Mouse (Mus musculus): ENCODE results near the gene Ranbp3l.
A peak's percentile ranks its signal among the peaks of the same experiment; 100 is the strongest.
"Not testable (repeated sequence)": the region's sequence is repeated elsewhere in the genome, so short reads cannot be mapped to it uniquely, and the experiment has no call there.

The Ranbp3l gene

GRCm38 (mm10) chr15:8967573-8968228, at the start of gene Ranbp3l:
Ranbp3l (plus strand) TSS chr15:8967949.
- DNase-seq (ENCODE audit: low read depth, low spot score), result no peak

- DNase-seq (ENCODE audit: low read depth, low spot score), result peak; percentile 55
Observed at GRCm38 (mm10) chr15:8930061-8930460, 37.7 kb upstream of the Ranbp3l start.

DNA sequence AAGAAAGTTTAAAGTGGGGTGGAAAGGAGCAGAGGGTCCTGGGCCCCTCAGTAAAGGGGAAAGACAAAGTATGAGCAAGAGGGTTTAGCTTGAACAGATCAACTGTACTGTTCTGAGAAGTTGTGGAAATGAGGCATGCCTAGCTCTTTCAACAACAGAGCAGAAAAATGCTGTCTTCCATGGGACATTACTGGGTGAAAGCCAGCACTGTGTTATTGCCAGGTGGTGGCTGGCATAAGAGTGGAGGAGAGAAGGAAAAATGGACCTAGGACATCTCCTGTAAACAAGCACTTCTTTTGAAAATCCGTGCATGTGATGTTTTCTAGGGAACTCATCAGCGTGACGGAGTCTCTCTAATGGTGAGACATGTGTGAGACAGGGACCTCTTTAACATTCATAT, 30.8 kb upstream of the Ranbp3l start:
- DNase-seq (ENCODE audit: low read depth, low spot score), result peak; percentile 32

GRCm38 (mm10) chr15:8940861-8941260, 26.9 kb upstream of the Ranbp3l start:
- DNase-seq (ENCODE audit: low read depth, low spot score), result peak; percentile 88

GRCm38 (mm10) chr15:8950856-8951255, 16.9 kb upstream of the Ranbp3l start:
- DNase-seq (ENCODE audit: low read depth, low spot score), result peak; percentile 79

- peak; percentile 99 for DNase-seq (ENCODE audit: low read depth, low spot score)
Observed at GRCm38 (mm10) chr15:8963323-8963722, 4.4 kb upstream of the Ranbp3l start.

DNA sequence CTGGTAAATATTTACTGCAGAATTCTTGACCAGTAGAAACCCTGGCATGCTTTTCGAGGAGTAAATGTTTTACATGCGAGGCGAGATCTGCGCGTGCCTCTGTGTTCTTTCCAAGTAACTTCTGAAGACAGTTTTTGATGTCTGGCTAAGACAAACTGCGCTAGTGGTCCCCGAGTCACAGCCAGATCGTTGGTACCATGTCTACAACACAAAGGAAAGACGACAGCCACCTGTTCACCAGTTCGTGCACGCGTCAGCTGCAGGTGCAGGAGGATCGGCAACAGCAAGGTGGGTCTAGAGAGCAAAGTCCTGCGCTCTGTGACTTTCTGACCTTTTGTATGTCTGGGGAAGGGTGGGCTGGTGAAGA, 463 bp downstream of the Ranbp3l start:
- DNase-seq (ENCODE audit: low read depth, low spot score), result no peak

DNA sequence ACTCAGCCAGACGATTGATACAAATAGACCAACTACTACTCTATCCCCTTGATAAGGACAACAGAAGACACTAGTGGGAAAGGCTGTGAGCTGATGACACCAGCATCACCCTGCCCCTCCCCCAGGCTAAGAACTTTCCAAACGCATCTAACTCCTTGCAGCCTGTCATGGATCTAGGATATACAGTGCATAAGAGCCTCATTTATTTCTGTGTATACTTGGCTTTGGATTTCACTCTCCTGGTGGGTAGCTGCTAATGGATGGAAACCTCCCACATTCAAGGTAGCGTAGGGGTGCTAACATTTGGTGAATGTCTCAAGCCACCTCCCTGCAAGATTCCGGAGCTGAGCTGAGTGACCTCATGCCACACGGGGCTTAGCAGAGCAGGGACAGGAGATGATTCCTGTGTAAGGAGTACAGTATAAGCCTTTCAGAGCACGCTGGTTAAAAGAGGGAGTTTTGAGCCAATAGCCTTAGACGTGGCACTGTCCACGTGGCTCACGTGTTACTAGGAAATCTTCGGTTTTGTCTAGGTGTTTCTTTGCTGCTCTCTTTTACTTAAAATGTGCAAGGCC, 1.4 kb downstream of the Ranbp3l start:
- no peak for DNase-seq (ENCODE audit: low read depth, low spot score)

DNA sequence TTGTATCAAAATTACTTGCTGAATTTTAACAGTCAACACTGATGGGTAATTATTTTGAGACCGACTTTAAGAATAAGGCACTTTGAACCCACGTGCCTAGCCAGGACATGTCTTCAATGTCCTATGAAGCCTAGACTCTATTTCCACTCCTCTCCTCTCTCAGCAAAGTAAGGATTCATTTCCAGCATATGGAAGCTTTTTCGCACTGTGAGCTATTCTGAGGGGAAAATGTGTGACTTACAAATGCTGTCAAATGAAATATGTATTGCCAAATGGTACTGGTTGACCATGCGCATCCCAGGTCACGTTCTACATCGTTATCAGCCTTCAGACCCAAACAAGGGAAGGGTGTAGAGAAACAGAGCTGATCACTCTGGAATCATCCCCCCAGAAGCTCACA, 23.5 kb downstream of the Ranbp3l start:
- DNase-seq (ENCODE audit: low read depth, low spot score), result no peak

DNA sequence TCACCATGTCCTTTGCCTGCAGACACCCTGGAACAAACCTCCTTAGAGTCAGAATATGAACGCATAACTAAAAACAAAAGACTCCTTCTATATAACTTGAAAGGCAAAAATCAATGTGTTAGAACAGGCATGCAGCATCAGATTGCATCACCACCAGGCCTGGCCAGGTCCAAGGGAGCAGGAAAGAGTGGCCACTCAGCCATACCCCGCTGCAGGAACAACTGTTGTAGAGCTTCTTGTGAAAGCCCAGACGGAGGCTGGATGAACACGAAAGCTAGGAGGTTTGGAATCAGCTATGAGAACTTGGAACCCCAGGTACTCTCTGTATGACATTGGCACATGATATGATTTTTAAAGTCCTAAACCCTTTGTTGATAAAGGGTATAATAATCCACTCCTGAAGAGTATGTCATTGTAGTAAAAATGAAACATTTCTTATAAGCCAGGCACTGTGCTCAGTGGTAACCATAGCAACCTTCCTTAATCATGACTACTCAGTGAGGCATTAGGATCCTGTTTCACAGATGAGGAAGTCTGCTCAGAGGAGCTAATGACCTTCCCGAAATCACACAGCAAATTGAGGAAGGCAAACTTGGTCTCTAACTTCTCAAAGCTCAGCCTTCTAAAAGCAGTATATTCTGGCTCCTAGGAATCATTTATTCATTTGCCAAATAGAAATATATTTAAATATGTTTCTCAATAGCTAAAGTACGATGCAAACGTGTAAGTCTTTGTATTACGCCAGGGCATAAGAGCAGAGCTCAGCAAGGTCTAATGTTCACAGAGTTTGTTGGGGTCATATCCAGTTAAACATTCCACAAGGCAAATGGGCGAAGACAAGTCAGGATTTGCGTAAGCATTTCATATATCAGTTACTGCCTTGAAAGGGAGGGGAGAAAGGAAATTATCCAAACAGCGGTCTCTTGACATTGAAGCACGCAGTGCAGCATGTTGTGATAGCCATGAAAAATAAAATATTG, 24.4 kb downstream of the Ranbp3l start:
- peak; percentile 63 for DNase-seq (ENCODE audit: low read depth, low spot score)

DNA sequence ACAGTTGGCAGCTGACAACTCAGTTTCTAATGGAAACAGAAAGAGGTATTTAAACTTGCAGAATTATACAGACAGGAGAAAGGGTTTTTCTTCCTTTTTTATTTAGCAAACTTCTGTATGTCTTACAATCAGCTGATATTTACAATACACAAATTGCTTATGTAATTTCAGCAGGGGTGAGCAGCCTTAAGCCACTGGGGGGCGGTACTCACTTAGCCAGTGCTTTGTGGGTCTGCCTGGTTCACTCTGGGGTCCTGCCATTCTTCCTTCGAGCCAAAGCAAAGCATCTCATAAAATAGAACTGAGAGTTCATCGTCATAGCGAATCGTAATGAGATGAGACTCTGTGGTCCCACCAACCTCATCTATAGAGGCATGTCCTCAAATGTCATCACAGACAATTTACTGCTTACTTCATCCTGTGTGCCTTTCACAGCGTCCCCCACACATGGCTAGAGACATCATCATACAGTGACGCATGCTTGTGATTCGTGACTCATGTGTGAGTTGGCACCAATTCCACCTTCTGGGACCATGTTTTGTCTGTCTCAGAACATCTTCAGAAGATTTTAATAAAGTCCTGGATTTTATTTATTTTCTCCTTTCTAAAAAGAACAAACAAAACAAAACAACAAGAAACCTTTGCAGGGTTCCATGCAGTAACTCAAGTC, 27.0 kb downstream of the Ranbp3l start:
- peak; percentile 97 for DNase-seq (ENCODE audit: low read depth, low spot score)

DNA sequence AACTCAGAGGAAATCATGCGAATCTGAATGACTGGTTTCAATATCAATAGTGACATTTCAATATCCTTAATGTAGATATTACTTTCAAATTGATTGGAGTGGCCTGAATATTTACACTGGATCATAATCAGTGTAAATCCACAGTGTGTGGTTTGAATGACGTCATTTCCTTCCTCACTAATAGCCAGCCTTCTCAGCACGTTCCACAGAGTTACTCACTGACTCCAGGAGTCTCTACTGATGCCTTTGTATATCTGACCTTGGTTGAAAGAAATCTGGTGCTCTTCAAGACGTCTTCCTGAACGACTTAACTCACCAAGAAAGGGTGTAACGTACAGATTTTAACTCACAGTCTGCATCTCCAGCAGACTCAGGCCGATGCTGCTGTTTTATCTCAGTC, 27.7 kb downstream of the Ranbp3l start:
- DNase-seq (ENCODE audit: low read depth, low spot score), result peak; percentile 72

GRCm38 (mm10) chr15:9002762-9003161, 35.0 kb downstream of the Ranbp3l start:
- DNase-seq (ENCODE audit: low read depth, low spot score), result no peak

DNA sequence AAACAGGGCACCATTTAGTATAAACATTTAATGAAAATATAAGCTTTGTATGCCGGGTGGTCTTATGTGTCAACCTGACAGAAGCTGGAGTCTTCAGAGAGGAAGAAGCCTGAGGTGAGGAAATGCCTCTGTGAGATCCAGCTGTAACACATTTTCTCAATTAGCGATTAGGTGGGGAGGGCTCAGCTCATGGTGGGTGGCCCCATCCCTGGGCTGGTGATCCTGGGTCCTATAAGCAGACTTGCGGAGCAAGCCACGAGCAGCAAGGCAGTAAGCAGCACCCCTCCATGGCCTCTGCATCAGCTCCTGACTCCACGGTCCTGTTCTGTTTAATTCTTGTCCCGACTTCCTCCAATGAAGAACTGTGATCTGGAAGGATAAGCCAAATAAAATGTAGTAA, 41.4 kb downstream of the Ranbp3l start:
- DNase-seq (ENCODE audit: low read depth, low spot score), result no peak

DNA sequence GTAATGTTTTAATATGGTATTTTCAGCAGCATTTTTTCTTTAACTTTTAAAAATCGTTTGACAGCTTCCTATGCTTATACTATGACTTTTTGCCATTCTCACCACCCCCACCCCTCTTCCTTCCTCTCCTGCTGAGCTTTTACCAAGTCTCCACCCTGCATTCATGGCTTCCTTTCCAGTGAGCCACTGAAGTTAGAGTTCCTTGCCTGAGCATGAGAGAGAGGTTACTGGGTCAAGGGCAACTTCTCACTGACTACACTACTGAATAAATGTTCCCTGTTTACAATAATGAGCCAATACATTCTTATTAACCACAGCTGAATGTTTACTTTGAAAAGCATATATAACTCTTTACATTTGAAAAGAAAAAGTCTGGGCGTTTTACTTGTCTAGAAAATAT, 46.8 kb downstream of the Ranbp3l start:
- peak; percentile 35 for DNase-seq (ENCODE audit: low read depth, low spot score)

DNA sequence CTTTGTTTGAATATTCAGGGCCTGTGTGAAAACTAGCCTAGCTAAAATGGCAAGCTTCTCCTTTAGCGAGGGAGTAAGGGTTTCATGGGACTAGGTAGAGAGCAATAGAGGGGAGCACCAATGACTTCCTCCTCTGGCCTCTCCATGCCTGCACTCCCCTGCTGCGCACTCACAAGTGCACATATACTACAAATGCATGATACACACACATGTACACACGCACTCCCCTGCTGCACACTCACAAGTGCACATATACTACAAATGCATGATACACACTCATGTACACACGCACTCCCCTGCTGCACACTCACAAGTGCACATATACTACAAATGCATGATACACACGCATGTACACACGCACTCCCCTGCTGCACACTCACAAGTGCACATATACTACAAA, 47.7 kb downstream of the Ranbp3l start:
- not testable (repeated sequence) for DNase-seq (ENCODE audit: low read depth, low spot score)

DNA sequence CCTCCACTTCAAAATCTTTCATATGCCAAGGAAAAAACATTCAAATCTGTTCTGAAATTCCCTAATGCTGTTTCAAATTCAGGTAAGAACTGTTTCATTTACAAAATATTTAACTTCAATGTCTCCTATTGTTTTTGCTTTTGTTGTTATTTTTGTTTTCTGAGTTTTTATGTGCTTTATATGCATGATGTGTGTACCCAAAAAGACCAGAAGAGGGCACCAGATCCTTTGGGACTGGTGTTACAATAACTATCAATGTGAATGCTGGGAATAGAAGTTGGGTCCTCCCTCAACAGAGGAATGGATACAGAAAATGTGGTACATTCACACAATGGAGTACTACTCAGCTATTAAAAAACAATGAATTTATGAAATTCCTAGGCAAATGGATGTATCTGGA, 88.0 kb downstream of the Ranbp3l start:
- DNase-seq (ENCODE audit: low read depth, low spot score), result peak; percentile 39

- peak; percentile 24 for DNase-seq (ENCODE audit: low read depth, low spot score)
Observed at GRCm38 (mm10) chr15:9059856-9060255, 92.1 kb downstream of the Ranbp3l start.

- no peak for DNase-seq (ENCODE audit: low read depth, low spot score)
Observed at GRCm38 (mm10) chr15:9061150-9061882, 93.6 kb downstream of the Ranbp3l start.

DNA sequence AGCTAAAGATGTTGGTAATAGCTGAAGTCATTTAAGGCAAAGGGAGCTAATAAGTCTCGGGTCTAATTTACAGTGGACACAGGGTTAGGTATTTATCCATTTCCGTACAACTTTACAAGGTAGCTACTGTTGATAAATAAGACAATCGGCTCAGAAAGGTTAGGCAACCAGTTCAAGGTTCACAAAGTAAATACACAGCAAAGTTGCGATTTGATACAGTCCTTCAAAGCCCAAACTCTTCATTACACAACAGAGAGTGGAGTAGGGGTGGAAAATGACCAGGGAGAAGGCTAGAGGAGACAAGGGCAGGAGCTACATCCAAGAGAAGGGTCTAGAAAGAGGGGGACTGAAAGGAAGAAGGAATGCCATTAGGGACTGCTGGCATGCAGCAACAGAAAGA, 101.1 kb downstream of the Ranbp3l start:
- no peak for DNase-seq (ENCODE audit: low read depth, low spot score)

DNA sequence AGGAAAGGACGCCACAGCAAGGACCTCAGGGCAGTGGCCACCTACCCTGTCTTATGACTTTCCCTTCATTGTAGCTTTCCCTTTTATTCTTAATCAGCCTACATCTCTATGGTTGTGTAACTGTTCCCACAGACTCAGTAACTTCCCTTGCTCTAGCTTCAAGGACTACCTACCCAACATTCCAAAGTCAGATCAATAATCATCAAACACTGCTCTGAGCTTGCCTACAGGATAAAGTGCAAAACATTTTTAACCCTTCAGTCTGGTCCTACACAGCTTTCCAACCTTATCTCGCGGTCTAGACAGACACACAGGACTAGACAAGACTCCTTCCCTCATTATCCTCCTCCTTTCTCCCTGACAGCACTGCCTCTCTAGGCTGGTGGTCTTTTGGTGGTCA, 102.6 kb downstream of the Ranbp3l start:
- peak; percentile 61 for DNase-seq (ENCODE audit: low read depth, low spot score)
